Mouse (Mus musculus): ENCODE measurements around the gene Cpt2. TPM values are rescaled to one million over a fixed set of nuclear protein-coding genes. Genes with fewer than 3 reads are reported as not detected.
A peak's percentile ranks its signal among the peaks of the same experiment; 100 is the strongest.

The Cpt2 gene
- polyA plus RNA-seq, 1 experiment from 2014 or later, result 25.1 TPM

DNA sequence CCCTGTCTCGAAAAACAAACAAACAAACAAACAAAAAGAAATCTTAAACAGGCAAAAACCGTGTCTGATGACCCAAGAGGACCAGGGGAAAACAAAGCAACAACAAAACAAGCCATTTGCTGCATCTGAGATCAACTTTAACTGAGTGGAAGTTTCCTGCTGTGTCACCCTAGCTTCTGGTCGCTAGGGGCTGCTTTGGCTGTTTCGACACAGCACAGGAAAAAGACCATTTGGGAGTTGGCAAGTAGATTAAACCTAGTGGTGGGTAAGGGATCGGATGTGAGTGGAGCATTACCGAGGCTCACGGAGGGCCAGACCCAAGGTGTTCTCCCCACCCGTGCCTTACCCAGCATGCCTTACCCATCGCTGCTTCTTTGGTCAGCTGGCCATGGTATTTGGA, 16.8 kb downstream of the Cpt2 start:
- no peak overlapping the region for H3K4me3 ChIP-seq (replicated peaks)
- H3K4me1 ChIP-seq, result no peaks in the 10 kb centered on the region
- H3K4me2 ChIP-seq, result no peak overlapping the region
- H3K9ac ChIP-seq, result no peak overlapping the region
- H3K9me3 ChIP-seq, result no peaks in the 10 kb centered on the region
- H3K27me3 ChIP-seq, result no peaks in the 10 kb centered on the region
- peaks cover 47% of the 10 kb centered on the region for H3K36me3 ChIP-seq (replicated peaks)
- no peak overlapping the region for H3K27ac ChIP-seq
- no peak for ATAC-seq (ENCODE audit: low FRiP score)
- WGBS, result 88% methylated on average over 9 of the region's 9 CpGs

DNA sequence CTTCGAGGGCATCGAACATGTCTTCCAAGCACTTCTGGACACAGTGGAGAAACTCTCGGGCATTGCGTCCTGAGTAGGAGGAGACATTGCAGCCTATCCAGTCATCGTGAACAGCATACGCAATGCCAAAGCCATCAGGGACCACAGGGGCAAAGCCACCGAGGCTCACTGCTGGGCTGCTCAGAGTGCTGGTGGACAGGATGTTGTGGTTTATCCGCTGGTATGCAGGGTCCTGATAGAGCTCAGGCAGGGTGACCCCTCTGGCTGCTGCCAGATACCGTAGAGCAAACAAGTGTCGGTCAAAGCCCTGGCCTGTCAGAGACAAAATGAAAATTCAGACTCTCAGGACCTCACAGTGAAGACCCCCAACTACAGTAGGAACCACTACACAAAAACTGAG, 19.2 kb downstream of the Cpt2 start:
- H3K4me3 ChIP-seq (replicated peaks), result no peak overlapping the region
- H3K27ac ChIP-seq, result no peak overlapping the region
- H3K36me3 ChIP-seq (replicated peaks), result peaks cover 33% of the 10 kb centered on the region
- 94% methylated on average over 10 of the region's 10 CpGs for WGBS
- H3K9ac ChIP-seq, result no peak overlapping the region
- no peak overlapping the region for H3K4me2 ChIP-seq
- H3K27me3 ChIP-seq, result no peaks in the 10 kb centered on the region
- no peak for ATAC-seq (ENCODE audit: low FRiP score)
- no peaks in the 10 kb centered on the region for H3K9me3 ChIP-seq
- H3K4me1 ChIP-seq, result no peaks in the 10 kb centered on the region

DNA sequence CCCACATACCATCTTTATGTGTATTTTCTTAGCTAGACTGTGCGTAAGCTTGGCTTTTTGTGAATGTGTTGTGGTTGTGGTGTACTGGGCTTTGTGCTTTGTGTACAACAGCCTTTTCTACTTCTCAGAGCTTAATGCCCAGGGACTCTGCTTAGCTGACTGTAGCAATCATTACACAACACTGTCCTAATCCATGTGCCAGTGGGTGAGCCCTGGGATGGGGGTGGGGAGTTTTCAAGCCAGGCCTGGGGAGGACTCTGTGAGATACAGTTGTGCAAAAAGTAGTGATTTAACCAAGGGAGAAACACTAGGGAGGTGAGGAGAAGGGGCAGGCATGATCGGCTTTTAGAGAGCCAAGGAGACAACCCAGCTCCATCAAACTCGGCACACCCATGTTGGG, 23.2 kb downstream of the Cpt2 start:
- Histone ChIP-seq H3K27ac (no peak overlapping the region), H3K27me3 (no peaks in the 10 kb centered on the region), H3K4me1 (no peaks in the 10 kb centered on the region), H3K9me3 (no peaks in the 10 kb centered on the region), H3K4me3 (replicated peaks) (no peak overlapping the region), H3K36me3 (replicated peaks) (peaks cover 39% of the 10 kb centered on the region), H3K4me2 (no peak overlapping the region), H3K9ac (no peak overlapping the region)
- WGBS, result 92% methylated on average over 3 of the region's 3 CpGs
- no peak for ATAC-seq (ENCODE audit: low FRiP score)

DNA sequence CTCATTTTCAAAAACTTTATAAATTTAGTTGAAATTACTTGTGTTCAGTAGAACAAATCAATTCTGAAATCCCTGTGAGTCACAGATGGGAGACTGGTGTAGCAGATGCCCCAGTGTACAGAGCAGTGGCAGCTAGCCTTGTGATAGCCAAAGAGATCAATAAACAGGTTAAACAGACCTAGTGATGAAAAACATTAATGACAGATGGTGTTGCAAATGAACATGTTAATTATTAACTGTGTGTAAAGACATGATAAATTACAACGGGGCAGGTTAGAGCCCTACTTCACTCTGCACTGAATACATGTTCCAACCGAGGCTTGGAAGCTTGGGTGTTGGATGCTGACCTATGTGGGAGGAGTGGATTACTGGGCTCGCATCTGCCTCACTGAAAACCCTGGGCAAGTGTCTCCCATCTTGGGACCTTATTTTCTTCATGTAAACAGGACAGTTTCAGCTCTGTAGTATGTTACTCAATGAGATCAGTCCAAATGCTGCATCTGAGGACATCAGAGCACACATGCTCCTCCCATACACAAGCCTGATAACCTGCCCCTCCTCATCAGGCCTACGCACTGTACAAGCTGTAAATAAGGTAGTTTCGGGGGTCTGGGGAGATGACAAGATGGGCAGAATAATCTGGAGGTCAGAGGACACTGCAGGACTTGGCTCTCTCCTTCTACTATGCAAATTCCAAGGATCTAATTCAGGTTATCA, 24.0 kb downstream of the Cpt2 start:
- 84% methylated on average over 5 of the region's 5 CpGs for WGBS

DNA sequence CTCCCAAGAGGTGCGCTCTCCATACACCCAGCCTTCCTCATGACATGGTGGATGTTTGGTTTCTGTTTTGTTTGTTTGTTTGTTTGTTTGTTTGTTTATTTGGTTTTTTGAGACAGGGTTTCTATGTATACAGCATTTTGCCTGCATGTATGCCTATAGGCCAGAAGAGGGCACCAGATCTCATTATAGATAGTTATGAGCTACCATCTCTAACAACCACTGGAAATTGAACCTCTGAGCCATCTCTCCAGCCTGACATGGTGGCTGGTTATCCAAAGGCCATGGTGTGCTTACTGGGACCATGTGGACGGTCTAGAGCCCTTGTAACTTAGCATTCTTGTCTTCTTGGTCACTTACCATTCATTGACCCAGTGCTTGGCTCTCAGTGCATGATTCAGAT, 30.7 kb downstream of the Cpt2 start:
- 87% methylated on average over 2 of the region's 2 CpGs for WGBS

More for the DNA sequence above, 24.0 kb downstream of the Cpt2 start:
- Histone ChIP-seq H3K4me2 (no peak overlapping the region), H3K9ac (no peak overlapping the region), H3K36me3 (replicated peaks) (peaks cover 45% of the 10 kb centered on the region), H3K27me3 (no peaks in the 10 kb centered on the region), H3K4me1 (no peaks in the 10 kb centered on the region), H3K9me3 (no peaks in the 10 kb centered on the region), H3K4me3 (replicated peaks) (no peak overlapping the region), H3K27ac (no peak overlapping the region)
- no peak for ATAC-seq (ENCODE audit: low FRiP score)

DNA sequence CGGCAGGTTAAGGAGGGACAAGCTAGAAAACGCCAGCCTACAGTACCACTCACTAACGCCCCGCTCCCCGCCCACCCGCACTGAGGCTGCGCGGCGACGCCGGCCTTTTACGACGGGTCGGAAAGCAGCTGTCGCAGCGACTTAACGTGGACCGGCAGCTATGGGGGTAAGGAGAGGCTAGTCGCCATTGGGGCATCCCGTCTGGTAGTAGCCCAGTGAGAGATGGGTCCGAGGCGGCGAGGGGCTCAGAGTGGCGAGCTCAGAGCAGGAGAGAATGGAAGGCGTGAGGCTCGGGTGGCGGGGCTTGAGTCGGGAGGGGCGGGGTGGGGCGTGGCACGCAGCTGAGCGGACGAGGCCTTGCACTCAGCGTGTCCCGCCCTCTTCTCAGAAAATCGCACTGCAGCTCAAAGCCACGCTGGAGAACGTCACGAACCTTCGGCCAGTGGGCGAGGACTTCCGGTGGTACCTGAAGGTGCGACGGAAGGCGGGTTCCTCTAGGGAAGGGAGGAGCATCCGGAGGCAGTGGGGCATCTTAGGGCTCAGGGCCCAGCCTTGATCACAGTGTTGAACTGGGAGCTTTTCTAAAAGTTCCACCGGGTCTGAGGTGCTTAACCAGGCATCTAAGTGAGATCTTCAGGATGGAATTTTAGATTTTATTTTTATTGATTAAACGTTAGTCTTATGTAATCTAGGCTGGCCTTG, 33.5 kb downstream of the Cpt2 start, which contains the start of gene 0610037L13Rik:
0610037L13Rik (plus strand) TSS at position 83 of the 702 bp plus-strand sequence.
- H3K9ac ChIP-seq, result peak within 1 kb of the TSS; percentile 83
- ATAC-seq (ENCODE audit: low FRiP score), result peak; percentile 96
- H3K4me3 ChIP-seq (replicated peaks), result peak within 1 kb of the TSS; percentile 57
- H3K27ac ChIP-seq, result peak within 1 kb of the TSS; percentile 93
- H3K36me3 ChIP-seq (replicated peaks), result peaks cover 56% of the 10 kb centered on the region
- no peaks in the 10 kb centered on the region for H3K9me3 ChIP-seq
- H3K27me3 ChIP-seq, result no peaks in the 10 kb centered on the region
- H3K4me1 ChIP-seq, result peaks cover 13% of the 10 kb centered on the region
- under 1% methylated on average over 48 of the region's 48 CpGs for WGBS
- H3K4me2 ChIP-seq, result peak within 1 kb of the TSS; percentile 80

More for the DNA sequence above, 30.7 kb downstream of the Cpt2 start:
- no peak overlapping the region for H3K9ac ChIP-seq
- peaks cover 59% of the 10 kb centered on the region for H3K36me3 ChIP-seq (replicated peaks)
- no peak for ATAC-seq (ENCODE audit: low FRiP score)
- peaks cover 13% of the 10 kb centered on the region for H3K4me1 ChIP-seq
- H3K27me3 ChIP-seq, result no peaks in the 10 kb centered on the region
- H3K4me3 ChIP-seq (replicated peaks), result no peak overlapping the region
- no peaks in the 10 kb centered on the region for H3K9me3 ChIP-seq
- H3K4me2 ChIP-seq, result no peak overlapping the region
- H3K27ac ChIP-seq, result no peak overlapping the region

DNA sequence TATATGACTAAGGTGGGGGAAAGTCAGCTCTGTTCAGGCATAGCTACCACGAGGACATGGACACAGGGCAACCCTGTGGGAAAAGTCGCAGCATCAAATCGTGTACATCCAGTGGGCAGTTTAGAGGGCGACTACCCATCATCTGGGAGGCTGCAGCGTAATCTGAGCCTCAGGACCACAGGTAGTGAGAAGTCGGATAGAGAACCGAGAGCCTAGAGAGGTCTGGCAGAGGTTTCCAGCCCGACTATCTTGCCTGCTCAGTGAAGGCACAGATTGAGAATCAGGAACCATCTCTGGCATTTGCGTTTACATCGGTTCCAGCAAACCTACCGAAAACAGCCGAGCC, 34.1 kb downstream of the Cpt2 start:
- H3K36me3 ChIP-seq (replicated peaks), result peaks cover 56% of the 10 kb centered on the region
- H3K27me3 ChIP-seq, result no peaks in the 10 kb centered on the region
- peak overlapping the region; percentile 93 for H3K27ac ChIP-seq
- peak; percentile 23 for ATAC-seq (ENCODE audit: low FRiP score)
- H3K4me2 ChIP-seq, result peak overlapping the region; percentile 80
- H3K9ac ChIP-seq, result peak overlapping the region; percentile 83
- H3K4me3 ChIP-seq (replicated peaks), result peak overlapping the region; percentile 57
- WGBS, result under 1% methylated on average over 12 of the region's 12 CpGs
- H3K4me1 ChIP-seq, result peaks cover 13% of the 10 kb centered on the region
- H3K9me3 ChIP-seq, result no peaks in the 10 kb centered on the region

DNA sequence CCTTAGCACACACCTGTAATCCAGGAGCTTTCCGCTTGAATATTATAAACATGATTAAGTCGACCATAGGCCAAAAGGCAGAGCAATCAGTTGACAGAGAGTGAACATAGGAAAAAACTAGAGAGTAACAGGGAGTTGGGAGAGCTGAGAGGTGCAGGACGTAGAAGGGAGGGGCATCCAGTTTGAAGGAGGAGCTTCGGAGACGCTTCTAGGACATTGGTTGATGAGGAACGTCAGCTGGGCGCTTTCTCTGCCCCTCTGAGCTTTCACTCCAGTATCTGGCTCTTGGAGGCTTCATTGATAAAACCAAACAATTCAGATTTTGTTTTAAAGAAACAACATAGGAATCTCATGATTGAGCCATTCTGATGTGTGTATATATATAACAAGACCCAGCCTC, 37.0 kb downstream of the Cpt2 start:
- Histone ChIP-seq H3K9ac (no peak overlapping the region), H3K36me3 (replicated peaks) (peaks cover 56% of the 10 kb centered on the region), H3K4me3 (replicated peaks) (no peak overlapping the region), H3K27me3 (no peaks in the 10 kb centered on the region), H3K4me1 (peaks cover 13% of the 10 kb centered on the region), H3K27ac (no peak overlapping the region), H3K9me3 (no peaks in the 10 kb centered on the region), H3K4me2 (no peak overlapping the region)
- WGBS, result 77% methylated on average over 7 of the region's 7 CpGs
- no peak for ATAC-seq (ENCODE audit: low FRiP score)

DNA sequence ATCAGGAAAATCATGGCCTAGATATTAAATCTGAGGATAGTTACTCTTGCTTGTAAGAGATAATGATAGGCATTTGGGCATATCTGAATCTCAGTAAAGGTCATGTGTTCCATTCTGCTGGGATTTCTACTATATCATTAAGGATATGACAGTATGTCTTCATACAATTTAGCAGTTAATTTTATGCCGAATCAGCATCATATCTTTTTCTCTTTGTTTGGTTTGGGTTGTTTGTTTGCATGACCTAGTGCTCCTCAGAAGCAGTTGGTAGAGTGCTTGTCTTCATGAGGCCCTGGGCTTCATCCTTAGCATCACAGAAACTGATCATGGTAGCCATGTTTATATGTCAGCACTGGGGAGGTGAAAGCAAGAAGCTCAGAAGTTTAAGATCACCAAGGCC, 41.8 kb downstream of the Cpt2 start:
- Histone ChIP-seq H3K9me3 (no peaks in the 10 kb centered on the region), H3K36me3 (replicated peaks) (peaks cover 48% of the 10 kb centered on the region), H3K27ac (no peak overlapping the region), H3K4me3 (replicated peaks) (no peak overlapping the region), H3K4me1 (peaks cover 17% of the 10 kb centered on the region), H3K4me2 (no peak overlapping the region), H3K9ac (no peak overlapping the region), H3K27me3 (no peaks in the 10 kb centered on the region)
- WGBS, result 95% methylated on average over 1 of the region's 1 CpGs
- ATAC-seq (ENCODE audit: low FRiP score), result no peak

DNA sequence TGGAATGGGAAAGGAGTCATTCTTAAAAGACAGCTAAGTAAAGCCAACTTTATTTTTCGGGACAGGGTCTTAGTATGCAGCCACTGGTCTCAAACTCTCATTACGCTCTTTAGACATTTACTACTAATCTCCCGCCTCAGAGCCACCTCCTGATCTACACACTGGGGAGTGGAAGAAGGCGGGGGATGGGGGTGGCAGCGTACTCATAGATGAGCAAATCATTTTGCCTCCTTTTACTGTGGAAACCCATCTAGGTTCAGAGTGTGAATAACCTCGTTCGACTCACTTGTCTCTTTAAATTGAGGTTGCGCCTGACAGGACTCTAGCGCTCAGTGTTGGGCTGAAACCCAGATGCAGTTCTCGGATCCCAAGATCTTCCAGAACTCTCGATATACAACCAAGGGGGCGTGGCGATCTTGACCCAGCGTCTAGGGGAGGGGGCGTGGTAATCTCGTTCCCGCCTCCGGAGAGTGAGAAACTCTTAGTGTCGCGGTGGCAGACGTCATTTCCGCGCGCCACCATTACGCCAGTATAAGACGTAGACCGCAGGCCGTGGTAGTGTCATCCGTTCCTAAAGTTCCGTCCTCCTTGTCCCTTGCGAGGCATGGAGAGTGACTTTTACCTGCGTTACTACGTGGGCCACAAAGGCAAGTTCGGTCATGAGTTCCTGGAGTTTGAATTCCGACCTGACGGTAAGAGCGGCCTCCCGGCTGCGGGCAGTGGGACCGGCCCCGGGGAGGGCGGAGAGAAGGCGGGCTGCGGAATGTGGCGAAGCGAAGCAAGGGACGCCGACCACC, 44.0 kb downstream of the Cpt2 start, which contains the start of gene Magoh:
Magoh (plus strand) TSS at position 502 of the 797 bp plus-strand sequence.
- WGBS, result 4% methylated on average over 48 of the region's 48 CpGs
- peak within 1 kb of the TSS; percentile 73 for H3K9ac ChIP-seq
- ATAC-seq (ENCODE audit: low FRiP score), result peak; percentile 94
- H3K9me3 ChIP-seq, result no peaks in the 10 kb centered on the region
- peak within 1 kb of the TSS; percentile 85 for H3K4me2 ChIP-seq
- peak within 1 kb of the TSS; percentile 83 for H3K4me3 ChIP-seq (replicated peaks)
- H3K36me3 ChIP-seq (replicated peaks), result peaks cover 32% of the 10 kb centered on the region
- peaks cover 17% of the 10 kb centered on the region for H3K4me1 ChIP-seq
- H3K27me3 ChIP-seq, result no peaks in the 10 kb centered on the region
- 0 out of 2 replicates have a peak within 1 kb of the TSS, but pooled peaks have one; percentile 50 for H3K27ac ChIP-seq

DNA sequence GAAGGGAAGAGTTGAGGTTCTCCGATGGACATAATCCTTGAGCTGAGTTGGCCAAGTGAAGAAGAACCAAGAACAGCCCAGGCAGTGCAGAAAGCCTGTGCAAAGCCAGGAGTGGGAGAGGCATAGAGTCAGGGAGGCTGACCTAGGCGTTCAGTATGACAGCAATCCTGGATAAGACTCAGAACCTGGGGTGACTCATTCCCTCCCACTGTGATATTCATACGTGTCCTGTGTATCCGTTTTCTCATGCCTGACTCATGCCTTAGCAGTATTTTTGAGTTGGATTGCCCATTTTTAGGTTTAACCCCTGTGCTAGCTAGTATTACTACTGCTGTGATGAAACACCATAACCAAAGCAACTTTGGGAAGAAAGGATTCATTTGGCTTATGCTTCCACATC, 58.5 kb downstream of the Cpt2 start:
- Histone ChIP-seq H3K36me3 (replicated peaks) (peaks cover 75% of the 10 kb centered on the region), H3K4me2 (no peak overlapping the region), H3K4me3 (replicated peaks) (no peak overlapping the region), H3K27me3 (no peaks in the 10 kb centered on the region), H3K27ac (no peak overlapping the region), H3K9me3 (no peaks in the 10 kb centered on the region), H3K9ac (no peak overlapping the region), H3K4me1 (no peaks in the 10 kb centered on the region)
- ATAC-seq (ENCODE audit: low FRiP score), result no peak
- WGBS, result 92% methylated on average over 4 of the region's 4 CpGs

DNA sequence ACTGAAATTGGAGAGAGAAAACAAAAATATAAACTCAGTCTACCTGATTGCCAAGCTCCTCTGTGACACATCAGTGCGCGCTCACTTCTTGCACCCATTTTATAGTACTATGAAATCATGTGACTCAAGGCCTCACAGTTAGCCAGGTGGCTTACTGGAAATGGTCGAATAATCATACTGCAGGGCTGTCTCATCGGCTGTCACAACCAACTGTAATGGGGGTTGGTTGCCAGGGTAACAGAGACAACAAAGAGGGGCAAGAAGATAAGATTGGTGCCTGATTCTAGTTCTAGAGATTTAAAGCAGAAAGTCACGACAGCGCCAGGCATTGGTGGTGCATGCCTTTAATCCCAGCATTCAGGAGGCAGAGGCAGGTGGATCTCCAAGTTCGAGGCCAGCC, 64.4 kb downstream of the Cpt2 start:
- no peak overlapping the region for H3K27ac ChIP-seq
- no peaks in the 10 kb centered on the region for H3K9me3 ChIP-seq
- no peak for ATAC-seq (ENCODE audit: low FRiP score)
- H3K4me2 ChIP-seq, result no peak overlapping the region
- H3K9ac ChIP-seq, result no peak overlapping the region
- no peak overlapping the region for H3K4me3 ChIP-seq (replicated peaks)
- H3K36me3 ChIP-seq (replicated peaks), result peaks cover 93% of the 10 kb centered on the region
- no peaks in the 10 kb centered on the region for H3K27me3 ChIP-seq
- H3K4me1 ChIP-seq, result no peaks in the 10 kb centered on the region
- 88% methylated on average over 7 of the region's 7 CpGs for WGBS

All from forebrain, embryonic 12.5 days (tissue).